Mouse (Mus musculus) gastrocnemius, postnatal 4 days (tissue): ENCODE measurements at regions not wholly inside any gene's neighbourhood (a gene's known extent, or its start where the extent isn't known, plus 50 kb on each side); places are given as distances from the start of the nearest gene placed in this dataset.

Source experiments
- DNase-seq, 2 experiments: peaks; one replicate each; pipeline ENCODE4 v3.0.0; 2021 to 2022; ENCODE audit warnings: low spot score in 2 of 2, mixed read lengths in 2 of 2

- DNase-seq = no peak
Measured at GRCm38 (mm10) chr1:61135597-61136545, 158.1 kb downstream of the Icos start.

GRCm38 (mm10) chr1:61137210-61137885 is 159.6 kb downstream of the Icos start:
- DNase-seq = no peak

GRCm38 (mm10) chr1:61137954-61138353 is 160.2 kb downstream of the Icos start:
- no peak for DNase-seq

GRCm38 (mm10) chr1:61139291-61139983 is 161.7 kb downstream of the Icos start:
- peak; percentile 20 to 47 for DNase-seq

GRCm38 (mm10) chr1:61139984-61140648 is 162.4 kb downstream of the Icos start:
- DNase-seq = no peak

- no peak for DNase-seq
Measured at GRCm38 (mm10) chr1:61140870-61141591, 163.3 kb downstream of the Icos start.

- DNase-seq = no peak
Measured at GRCm38 (mm10) chr1:61141592-61141930, 163.8 kb downstream of the Icos start.

- DNase-seq = no peak
Measured at GRCm38 (mm10) chr1:61141952-61142351, 164.2 kb downstream of the Icos start.

- no peak for DNase-seq
Measured at GRCm38 (mm10) chr1:61143030-61143753, 165.5 kb downstream of the Icos start.

- DNase-seq = no peak
Measured at GRCm38 (mm10) chr1:61143754-61144066, 166.0 kb downstream of the Icos start.

- DNase-seq = no peak
Measured at GRCm38 (mm10) chr1:61145013-61145412, 167.3 kb downstream of the Icos start.

- no peak for DNase-seq
Measured at GRCm38 (mm10) chr1:61145572-61145971, 167.8 kb downstream of the Icos start.

GRCm38 (mm10) chr1:61146222-61146723 is 168.5 kb downstream of the Icos start:
- no peak for DNase-seq

GRCm38 (mm10) chr1:61151742-61152141 is 174.0 kb downstream of the Icos start:
- DNase-seq = no peak

- DNase-seq = no peak
Measured at GRCm38 (mm10) chr1:61152157-61152556, 174.4 kb downstream of the Icos start.

- DNase-seq = no peak
Measured at GRCm38 (mm10) chr1:61154216-61154615, 176.5 kb downstream of the Icos start.

- DNase-seq = no peak
Measured at GRCm38 (mm10) chr1:61157271-61157670, 179.5 kb downstream of the Icos start.

- no peak for DNase-seq
Measured at GRCm38 (mm10) chr1:61160505-61160904, 182.8 kb downstream of the Icos start.

- no peak for DNase-seq
Measured at GRCm38 (mm10) chr1:61164271-61164670, 186.5 kb downstream of the Icos start.

GRCm38 (mm10) chr1:61171941-61172340 is 194.2 kb downstream of the Icos start:
- DNase-seq = no peak
